Mouse (Mus musculus) liver, embryonic 12.5 days (tissue): ENCODE measurements around the gene Cenpt. TPM values are rescaled to one million over a fixed set of nuclear protein-coding genes. Genes with fewer than 3 reads are reported as not detected.

Experiments
- ATAC-seq: fragments of 200-750 bp; cut with Nextera tagmentation; 2 replicates; pipeline ENCODE4 v1.8.0; 2017; ENCODE audit warnings: moderate number of reproducible peaks, mild to moderate bottlenecking, moderate library complexity
- H3K27ac ChIP-seq: fragments of 300-500 bp; sonication (generic); 2 replicates; pipeline ENCODE4 v1.5.1; 2016; ENCODE audit warnings: mild to moderate bottlenecking
- H3K27me3 ChIP-seq: fragments of 300-500 bp; sonication (generic); replicated peaks from 2 replicates; pipeline ENCODE4 v1.6.1; 2016; ENCODE audit warnings: mild to moderate bottlenecking, moderate library complexity
- H3K36me3 ChIP-seq: fragments of 300-500 bp; sonication (generic); 2 replicates; pipeline ENCODE4 v1.6.1; 2016; ENCODE audit warnings: mild to moderate bottlenecking, moderate library complexity
- H3K4me1 ChIP-seq: fragments of 300-500 bp; sonication (generic); 2 replicates; pipeline ENCODE4 v1.6.1; 2016
- H3K4me2 ChIP-seq: fragments of 300-500 bp; sonication (generic); 2 replicates; pipeline ENCODE4 v1.6.1; 2016; ENCODE audit warnings: mild to moderate bottlenecking, moderate library complexity
- H3K4me3 ChIP-seq: fragments of 300-500 bp; sonication (generic); 2 replicates; pipeline ENCODE4 v1.5.1; 2016; ENCODE audit warnings: mild to moderate bottlenecking, moderate library complexity
- H3K9ac ChIP-seq: fragments of 300-500 bp; sonication (generic); 2 replicates; pipeline ENCODE4 v1.6.1; 2016; ENCODE audit warnings: mild to moderate bottlenecking, moderate library complexity
- H3K9me3 ChIP-seq: fragments of 300-500 bp; sonication (generic); replicated peaks from 2 replicates; pipeline ENCODE4 v1.6.1; 2016; ENCODE audit warnings: mild to moderate bottlenecking, moderate library complexity
- WGBS: fragments of 180-500 bp; shearing (Covaris S2); methylation state at CpG from one replicate; pipeline ENCODE4 v1.1.7; 2016; ENCODE audit not compliant: insufficient replicate concordance; 5-methylcytosine and 5-hydroxymethylcytosine counted together
- polyA plus RNA-seq: library from polyadenylated mRNA; unstranded; fragments of >200 nt; fragmentation: Nextera tagmentation; extraction: Ambion mirVana; gene quantifications from 2 replicates; pipeline ENCODE4 v1.2.1, GENCODE M21; 2016

Cenpt gene
- polyA plus RNA-seq, 1 experiment from 2014 or later = 29.2 TPM

- Histone ChIP-seq H3K9me3 (no peaks in the 10 kb centered on the region), H3K27me3 (no peaks in the 10 kb centered on the region), H3K4me3 (peak overlapping the region; percentile 40), H3K4me2 (peak overlapping the region; percentile 75), H3K9ac (peak overlapping the region; percentile 73), H3K36me3 (peaks cover 94% of the 10 kb centered on the region), H3K4me1 (peaks cover 95% of the 10 kb centered on the region), H3K27ac (peak overlapping the region; percentile 97)
- WGBS = 56% methylated on average over 3 of the region's 3 CpGs
- ATAC-seq = peak; percentile 34; the same call in 1 of the 2 replicates
Observed at GRCm38 (mm10) chr8:105819659-105820058, 33.4 kb downstream of the Cenpt start.

- WGBS = 91% methylated on average over 6 of the region's 6 CpGs
- peak overlapping the region; percentile 80 for H3K27ac ChIP-seq
Observed at GRCm38 (mm10) chr8:105813241-105813640, 39.8 kb downstream of the Cenpt start.

GRCm38 (mm10) chr8:105812511-105812910, 40.6 kb downstream of the Cenpt start:
- Histone ChIP-seq H3K27ac (peak overlapping the region; percentile 80), H3K4me1 (peaks cover 97% of the 10 kb centered on the region), H3K9me3 (no peaks in the 10 kb centered on the region), H3K4me3 (peak overlapping the region; percentile 21; the same call in 1 of the 2 replicates), H3K4me2 (peak overlapping the region; percentile 49), H3K9ac (peak overlapping the region; percentile 47), H3K36me3 (peaks cover 93% of the 10 kb centered on the region), H3K27me3 (no peaks in the 10 kb centered on the region)
- ATAC-seq = no peak
- 82% methylated on average over 5 of the region's 5 CpGs for WGBS

More at GRCm38 (mm10) chr8:105813241-105813640, 39.8 kb downstream of the Cenpt start:
- ATAC-seq = no peak
- peak overlapping the region; percentile 47; the same call in 1 of the 2 replicates for H3K9ac ChIP-seq
- H3K36me3 ChIP-seq = peaks cover 93% of the 10 kb centered on the region
- no peaks in the 10 kb centered on the region for H3K9me3 ChIP-seq
- no peaks in the 10 kb centered on the region for H3K27me3 ChIP-seq
- peaks cover 97% of the 10 kb centered on the region for H3K4me1 ChIP-seq
- H3K4me2 ChIP-seq = peak overlapping the region; percentile 49
- H3K4me3 ChIP-seq = 0 out of 2 replicates have a peak overlapping the region, but pooled peaks have one; percentile 2

- WGBS = 51% methylated on average over 3 of the region's 3 CpGs
- Histone ChIP-seq H3K27ac (peak overlapping the region; percentile 80), H3K4me2 (peak overlapping the region; percentile 49), H3K4me1 (peaks cover 97% of the 10 kb centered on the region), H3K27me3 (no peaks in the 10 kb centered on the region), H3K9ac (peak overlapping the region; percentile 47), H3K4me3 (peak overlapping the region; percentile 21), H3K9me3 (no peaks in the 10 kb centered on the region), H3K36me3 (peaks cover 95% of the 10 kb centered on the region)
- ATAC-seq = no peak
Observed at GRCm38 (mm10) chr8:105811543-105811942, 41.5 kb downstream of the Cenpt start.

GRCm38 (mm10) chr8:105811061-105811460, 42.0 kb downstream of the Cenpt start:
- ATAC-seq = peak; percentile 70
- Histone ChIP-seq H3K27me3 (no peaks in the 10 kb centered on the region), H3K4me2 (peak overlapping the region; percentile 49), H3K36me3 (peaks cover 96% of the 10 kb centered on the region), H3K9ac (peak overlapping the region; percentile 47), H3K4me3 (peak overlapping the region; percentile 21), H3K4me1 (peaks cover 98% of the 10 kb centered on the region), H3K27ac (peak overlapping the region; percentile 80), H3K9me3 (no peaks in the 10 kb centered on the region)
- WGBS = 44% methylated on average over 10 of the region's 10 CpGs

DNA sequence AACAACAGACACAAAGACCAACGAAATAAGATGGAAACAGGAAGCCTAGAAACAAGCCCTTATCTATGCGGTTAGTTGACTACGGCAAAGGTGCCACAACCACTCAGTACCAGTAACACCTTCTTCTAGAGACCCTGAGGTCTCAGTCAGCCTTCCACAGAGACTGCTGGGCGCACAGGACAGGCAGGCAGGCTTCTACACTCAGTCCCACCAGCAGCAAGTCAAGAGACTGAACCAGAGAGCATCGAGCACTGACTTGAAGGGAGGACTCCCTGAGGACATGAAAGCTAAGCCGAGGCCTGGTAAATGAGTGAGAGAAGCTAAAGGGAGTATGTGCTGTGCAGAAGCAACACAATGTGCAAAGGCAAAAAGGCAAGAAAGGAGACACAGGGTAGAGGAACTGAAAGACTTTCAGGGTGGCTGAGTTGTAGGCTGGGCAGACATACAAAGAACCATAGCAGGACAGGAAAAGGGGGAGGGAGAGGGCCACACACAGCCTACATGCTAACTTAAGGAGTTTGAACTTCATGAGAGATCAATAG, 42.8 kb downstream of the Cenpt start:
- Histone ChIP-seq H3K9ac (peak overlapping the region; percentile 47), H3K4me2 (peak overlapping the region; percentile 49), H3K36me3 (peaks cover 96% of the 10 kb centered on the region), H3K9me3 (no peaks in the 10 kb centered on the region), H3K4me1 (peaks cover 98% of the 10 kb centered on the region), H3K27me3 (no peaks in the 10 kb centered on the region), H3K27ac (peak overlapping the region; percentile 80), H3K4me3 (peak overlapping the region; percentile 21)
- 47% methylated on average over 6 of the region's 6 CpGs for WGBS
- ATAC-seq = peak; percentile 11; the same call in 1 of the 2 replicates

GRCm38 (mm10) chr8:105808480-105808879, 44.6 kb downstream of the Cenpt start:
- no peak for ATAC-seq
- Histone ChIP-seq H3K4me2 (peak overlapping the region; percentile 15), H3K36me3 (peaks cover 95% of the 10 kb centered on the region), H3K27ac (peak overlapping the region; percentile 76), H3K4me3 (no peak overlapping the region), H3K9me3 (no peaks in the 10 kb centered on the region), H3K9ac (no peak overlapping the region), H3K27me3 (no peaks in the 10 kb centered on the region), H3K4me1 (peaks cover 97% of the 10 kb centered on the region)
- WGBS = 78% methylated on average over 2 of the region's 2 CpGs

GRCm38 (mm10) chr8:105807766-105808165, 45.3 kb downstream of the Cenpt start:
- H3K36me3 ChIP-seq = peaks cover 95% of the 10 kb centered on the region

GRCm38 (mm10) chr8:105805964-105806363, 47.1 kb downstream of the Cenpt start:
- 47% methylated on average over 1 of the region's 1 CpGs for WGBS
- Histone ChIP-seq H3K27ac (peak overlapping the region; percentile 76), H3K36me3 (peaks cover 84% of the 10 kb centered on the region), H3K4me3 (no peak overlapping the region), H3K9ac (0 out of 2 replicates have a peak overlapping the region, but pooled peaks have one; percentile 18), H3K4me2 (0 out of 2 replicates have a peak overlapping the region, but pooled peaks have one; percentile 3), H3K9me3 (no peaks in the 10 kb centered on the region), H3K27me3 (no peaks in the 10 kb centered on the region), H3K4me1 (peaks cover 95% of the 10 kb centered on the region)
- ATAC-seq = no peak

More at GRCm38 (mm10) chr8:105807766-105808165, 45.3 kb downstream of the Cenpt start:
- ATAC-seq = no peak
- Histone ChIP-seq H3K27me3 (no peaks in the 10 kb centered on the region), H3K9me3 (no peaks in the 10 kb centered on the region), H3K4me1 (peaks cover 97% of the 10 kb centered on the region), H3K9ac (no peak overlapping the region), H3K4me2 (peak overlapping the region; percentile 17; the same call in 1 of the 2 replicates), H3K4me3 (no peak overlapping the region), H3K27ac (peak overlapping the region; percentile 76)
- 83% methylated on average over 5 of the region's 5 CpGs for WGBS

DNA sequence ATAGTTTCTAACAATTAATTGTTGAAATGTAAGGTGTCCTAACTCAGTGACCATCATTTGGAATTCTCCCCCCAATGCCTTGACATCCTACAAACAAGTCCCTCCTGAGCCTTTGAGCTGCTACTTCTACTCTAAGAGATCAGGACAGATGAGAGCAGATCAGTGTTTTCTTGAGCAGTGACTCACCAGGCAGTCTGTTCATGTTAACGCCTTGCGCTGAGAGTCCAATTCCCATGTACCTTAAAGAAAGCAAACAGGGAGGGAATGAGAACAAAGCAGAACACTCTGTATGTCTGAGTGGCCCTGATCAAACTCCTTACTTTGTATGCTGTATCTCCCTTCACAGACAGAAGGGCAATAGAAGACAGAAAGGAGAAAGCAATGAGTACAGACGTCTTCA, 47.7 kb downstream of the Cenpt start:
- no peak overlapping the region for H3K4me3 ChIP-seq
- WGBS = 75% methylated on average over 3 of the region's 3 CpGs
- peak overlapping the region; percentile 76 for H3K27ac ChIP-seq
- no peaks in the 10 kb centered on the region for H3K9me3 ChIP-seq
- H3K36me3 ChIP-seq = peaks cover 84% of the 10 kb centered on the region
- 0 out of 2 replicates have a peak overlapping the region, but pooled peaks have one; percentile 3 for H3K4me2 ChIP-seq
- H3K4me1 ChIP-seq = peaks cover 95% of the 10 kb centered on the region
- no peaks in the 10 kb centered on the region for H3K27me3 ChIP-seq
- no peak for ATAC-seq
- H3K9ac ChIP-seq = peak overlapping the region; percentile 18; the same call in 1 of the 2 replicates

DNA sequence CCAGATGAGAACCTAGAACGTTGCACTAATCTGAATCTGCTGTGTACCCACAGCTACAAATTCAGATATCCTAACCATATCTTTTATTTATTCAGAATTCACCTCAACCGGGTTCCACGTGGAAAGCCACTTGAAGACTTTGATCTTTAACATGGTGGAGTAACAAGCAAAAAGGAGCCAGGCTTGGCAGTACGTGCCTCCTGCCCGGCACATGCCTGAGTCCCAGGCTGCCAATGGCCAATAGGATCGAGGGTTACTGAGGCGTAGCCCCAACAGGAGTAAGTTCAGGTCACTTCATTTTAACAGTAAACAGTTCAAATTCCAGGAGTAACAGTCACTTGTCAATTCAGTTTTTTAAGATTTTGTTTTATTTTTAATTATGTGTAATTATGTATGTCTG, 48.3 kb downstream of the Cenpt start:
- peaks cover 86% of the 10 kb centered on the region for H3K36me3 ChIP-seq
- H3K9me3 ChIP-seq = no peaks in the 10 kb centered on the region
- WGBS = 84% methylated on average over 7 of the region's 7 CpGs
- ATAC-seq = no peak
- peaks cover 95% of the 10 kb centered on the region for H3K4me1 ChIP-seq
- peak overlapping the region; percentile 76 for H3K27ac ChIP-seq
- H3K9ac ChIP-seq = no peak overlapping the region
- no peak overlapping the region for H3K4me2 ChIP-seq
- no peaks in the 10 kb centered on the region for H3K27me3 ChIP-seq
- no peak overlapping the region for H3K4me3 ChIP-seq

DNA sequence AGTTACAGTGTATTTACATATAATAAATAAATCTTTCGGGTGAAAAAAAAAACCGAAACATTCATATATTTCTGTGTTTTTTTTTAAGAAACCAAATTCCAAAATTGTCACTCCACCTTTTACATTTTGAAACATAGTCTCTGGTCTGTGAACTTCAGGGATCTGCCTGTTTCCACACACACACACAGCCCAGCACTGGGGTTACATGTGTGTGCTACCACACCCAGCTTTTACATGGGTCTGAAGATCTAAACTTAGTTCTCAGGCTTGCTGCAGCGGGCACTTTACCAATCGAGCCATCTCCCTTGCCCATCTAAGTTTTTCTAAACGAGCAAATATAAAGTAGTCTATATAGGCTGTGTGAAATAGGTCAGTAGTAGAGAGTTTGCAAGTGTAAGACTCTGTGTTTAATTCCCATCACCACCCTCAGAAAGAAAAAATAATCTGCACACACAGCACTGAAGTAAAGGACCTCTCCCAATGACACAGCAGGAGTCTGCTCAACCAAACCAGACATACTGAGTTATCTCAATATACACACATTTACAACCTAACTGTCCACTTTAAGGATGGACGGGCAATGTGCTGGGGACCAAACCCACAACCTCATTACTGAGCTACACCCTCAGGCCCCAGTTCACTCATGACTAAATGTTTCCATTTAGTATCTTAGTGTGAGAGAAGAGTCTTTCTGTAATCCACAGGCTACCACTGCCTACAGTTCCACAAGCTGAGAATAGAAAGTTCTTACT, 51.7 kb downstream of the Cenpt start:
- peaks cover 81% of the 10 kb centered on the region for H3K36me3 ChIP-seq
- ATAC-seq = peak; percentile 95
- H3K9me3 ChIP-seq = no peaks in the 10 kb centered on the region
- peak overlapping the region; percentile 36 for H3K4me3 ChIP-seq
- H3K9ac ChIP-seq = peak overlapping the region; percentile 68
- no peaks in the 10 kb centered on the region for H3K27me3 ChIP-seq
- peak overlapping the region; percentile 62 for H3K4me2 ChIP-seq
- peak overlapping the region; percentile 98 for H3K27ac ChIP-seq
- H3K4me1 ChIP-seq = peaks cover 92% of the 10 kb centered on the region
- WGBS = 40% methylated on average over 6 of the region's 6 CpGs
